Mouse (Mus musculus): ENCODE measurements at regions not wholly inside any gene's neighbourhood (a gene's known extent, or its start where the extent isn't known, plus 50 kb on each side); places are given as distances from the start of the nearest gene placed in this dataset.

GRCm38 (mm10) chr12:92187133-92187482 lies 338.2 kb upstream of the Sel1l start:
- peaks cover 2% of the 10 kb centered on the region; the same call in 1 of the 2 replicates for H3K4me1 ChIP-seq
- no peaks in the 10 kb centered on the region for H3K9me3 ChIP-seq
- H3K27ac ChIP-seq (replicated peaks), result no peak overlapping the region
- DNase-seq (ENCODE audit: low spot score), result no peak
- no peaks in the 10 kb centered on the region for H3K36me3 ChIP-seq (replicated peaks)
- no peak overlapping the region for H3K4me3 ChIP-seq
- H3K27me3 ChIP-seq (replicated peaks; ENCODE audit: low read depth, poor library complexity, severe bottlenecking), result no peaks in the 10 kb centered on the region
- WGBS, result 75% methylated on average over 2 of the region's 2 CpGs

GRCm38 (mm10) chr12:92186448-92187132 lies 337.6 kb upstream of the Sel1l start:
- WGBS, result 72% methylated on average over 6 of the region's 6 CpGs
- no peak for DNase-seq (ENCODE audit: low spot score)

GRCm38 (mm10) chr12:92179292-92179691 lies 330.3 kb upstream of the Sel1l start:
- no peak overlapping the region for H3K4me3 ChIP-seq
- H3K9me3 ChIP-seq, result no peaks in the 10 kb centered on the region
- 76% methylated on average over 5 of the region's 5 CpGs for WGBS
- no peaks in the 10 kb centered on the region for H3K4me1 ChIP-seq
- H3K36me3 ChIP-seq (replicated peaks), result no peaks in the 10 kb centered on the region
- no peak overlapping the region for H3K27ac ChIP-seq (replicated peaks)
- DNase-seq (ENCODE audit: low spot score), result no peak
- no peaks in the 10 kb centered on the region for H3K27me3 ChIP-seq (replicated peaks; ENCODE audit: low read depth, poor library complexity, severe bottlenecking)

More at GRCm38 (mm10) chr12:92186448-92187132, 337.6 kb upstream of the Sel1l start:
- Histone ChIP-seq H3K36me3 (replicated peaks) (no peaks in the 10 kb centered on the region), H3K27me3 (replicated peaks; ENCODE audit: low read depth, poor library complexity, severe bottlenecking) (no peaks in the 10 kb centered on the region), H3K4me3 (no peak overlapping the region), H3K9me3 (no peaks in the 10 kb centered on the region), H3K27ac (replicated peaks) (no peak overlapping the region), H3K4me1 (peaks cover 2% of the 10 kb centered on the region; the same call in 1 of the 2 replicates)

- Histone ChIP-seq H3K27ac (replicated peaks) (no peak overlapping the region), H3K4me3 (no peak overlapping the region), H3K36me3 (replicated peaks) (no peaks in the 10 kb centered on the region), H3K9me3 (no peaks in the 10 kb centered on the region), H3K4me1 (no peaks in the 10 kb centered on the region), H3K27me3 (replicated peaks; ENCODE audit: low read depth, poor library complexity, severe bottlenecking) (no peaks in the 10 kb centered on the region)
- no peak for DNase-seq (ENCODE audit: low spot score)
Measured at GRCm38 (mm10) chr12:92156726-92157125, 307.8 kb upstream of the Sel1l start.

- WGBS, result 80% methylated on average over 2 of the region's 2 CpGs
- DNase-seq (ENCODE audit: low spot score), result no peak
- H3K9me3 ChIP-seq, result no peaks in the 10 kb centered on the region
- no peaks in the 10 kb centered on the region for H3K36me3 ChIP-seq (replicated peaks)
- no peaks in the 10 kb centered on the region for H3K27me3 ChIP-seq (replicated peaks; ENCODE audit: low read depth, poor library complexity, severe bottlenecking)
- H3K27ac ChIP-seq (replicated peaks), result no peak overlapping the region
- no peak overlapping the region for H3K4me3 ChIP-seq
- no peaks in the 10 kb centered on the region for H3K4me1 ChIP-seq
Measured at GRCm38 (mm10) chr12:92152922-92153235, 303.9 kb upstream of the Sel1l start.

- Histone ChIP-seq H3K27ac (replicated peaks) (no peak overlapping the region), H3K27me3 (replicated peaks; ENCODE audit: low read depth, poor library complexity, severe bottlenecking) (no peaks in the 10 kb centered on the region), H3K4me1 (no peaks in the 10 kb centered on the region), H3K9me3 (no peaks in the 10 kb centered on the region), H3K36me3 (replicated peaks) (no peaks in the 10 kb centered on the region), H3K4me3 (no peak overlapping the region)
- no peak for DNase-seq (ENCODE audit: low spot score)
- WGBS, result 71% methylated on average over 4 of the region's 4 CpGs
Measured at GRCm38 (mm10) chr12:92152043-92152921, 303.3 kb upstream of the Sel1l start.

GRCm38 (mm10) chr12:92137539-92137938 lies 288.6 kb upstream of the Sel1l start:
- 84% methylated on average over 4 of the region's 4 CpGs for WGBS
- Histone ChIP-seq H3K27ac (replicated peaks) (no peak overlapping the region), H3K9me3 (no peaks in the 10 kb centered on the region), H3K4me3 (no peak overlapping the region), H3K36me3 (replicated peaks) (no peaks in the 10 kb centered on the region), H3K4me1 (no peaks in the 10 kb centered on the region), H3K27me3 (replicated peaks; ENCODE audit: low read depth, poor library complexity, severe bottlenecking) (no peaks in the 10 kb centered on the region)
- DNase-seq (ENCODE audit: low spot score), result no peak

- Histone ChIP-seq H3K4me1 (no peaks in the 10 kb centered on the region), H3K27ac (replicated peaks) (no peak overlapping the region), H3K36me3 (replicated peaks) (no peaks in the 10 kb centered on the region), H3K27me3 (replicated peaks; ENCODE audit: low read depth, poor library complexity, severe bottlenecking) (no peaks in the 10 kb centered on the region), H3K4me3 (no peak overlapping the region), H3K9me3 (no peaks in the 10 kb centered on the region)
- no peak for DNase-seq (ENCODE audit: low spot score)
- WGBS, result 84% methylated on average over 6 of the region's 6 CpGs
Measured at GRCm38 (mm10) chr12:92127648-92128047, 278.7 kb upstream of the Sel1l start.

GRCm38 (mm10) chr12:92120164-92120815 lies 271.3 kb upstream of the Sel1l start:
- Histone ChIP-seq H3K27ac (replicated peaks) (no peak overlapping the region), H3K36me3 (replicated peaks) (no peaks in the 10 kb centered on the region), H3K4me3 (no peak overlapping the region), H3K9me3 (no peaks in the 10 kb centered on the region), H3K27me3 (replicated peaks; ENCODE audit: low read depth, poor library complexity, severe bottlenecking) (no peaks in the 10 kb centered on the region), H3K4me1 (no peaks in the 10 kb centered on the region)
- DNase-seq (ENCODE audit: low spot score), result no peak
- 73% methylated on average over 6 of the region's 6 CpGs for WGBS

GRCm38 (mm10) chr12:92109615-92110014 lies 260.7 kb upstream of the Sel1l start:
- Histone ChIP-seq H3K4me1 (no peaks in the 10 kb centered on the region), H3K27ac (replicated peaks) (no peak overlapping the region)
- 62% methylated on average over 3 of the region's 3 CpGs for WGBS

GRCm38 (mm10) chr12:92100080-92100479 lies 251.1 kb upstream of the Sel1l start:
- H3K9me3 ChIP-seq, result no peaks in the 10 kb centered on the region
- DNase-seq (ENCODE audit: low spot score), result no peak
- H3K27ac ChIP-seq (replicated peaks), result no peak overlapping the region
- WGBS, result 85% methylated on average over 4 of the region's 4 CpGs
- H3K27me3 ChIP-seq (replicated peaks; ENCODE audit: low read depth, poor library complexity, severe bottlenecking), result no peaks in the 10 kb centered on the region
- no peaks in the 10 kb centered on the region for H3K4me1 ChIP-seq
- no peak overlapping the region for H3K4me3 ChIP-seq
- no peaks in the 10 kb centered on the region for H3K36me3 ChIP-seq (replicated peaks)

More at GRCm38 (mm10) chr12:92109615-92110014, 260.7 kb upstream of the Sel1l start:
- Histone ChIP-seq H3K4me3 (no peak overlapping the region), H3K36me3 (replicated peaks) (no peaks in the 10 kb centered on the region), H3K9me3 (no peaks in the 10 kb centered on the region), H3K27me3 (replicated peaks; ENCODE audit: low read depth, poor library complexity, severe bottlenecking) (no peaks in the 10 kb centered on the region)
- DNase-seq (ENCODE audit: low spot score), result no peak

GRCm38 (mm10) chr12:92092794-92093365 lies 243.9 kb upstream of the Sel1l start:
- Histone ChIP-seq H3K27ac (replicated peaks) (no peak overlapping the region), H3K9me3 (no peaks in the 10 kb centered on the region), H3K36me3 (replicated peaks) (no peaks in the 10 kb centered on the region), H3K27me3 (replicated peaks; ENCODE audit: low read depth, poor library complexity, severe bottlenecking) (no peaks in the 10 kb centered on the region), H3K4me3 (no peak overlapping the region), H3K4me1 (no peaks in the 10 kb centered on the region)
- WGBS, result 83% methylated on average over 10 of the region's 10 CpGs
- DNase-seq (ENCODE audit: low spot score), result no peak

Measured in embryonic facial prominence, embryonic 10.5 days (tissue).